Comparison of ENCODE assay signal across 8 mouse cellular contexts in the genomic region with DNA sequence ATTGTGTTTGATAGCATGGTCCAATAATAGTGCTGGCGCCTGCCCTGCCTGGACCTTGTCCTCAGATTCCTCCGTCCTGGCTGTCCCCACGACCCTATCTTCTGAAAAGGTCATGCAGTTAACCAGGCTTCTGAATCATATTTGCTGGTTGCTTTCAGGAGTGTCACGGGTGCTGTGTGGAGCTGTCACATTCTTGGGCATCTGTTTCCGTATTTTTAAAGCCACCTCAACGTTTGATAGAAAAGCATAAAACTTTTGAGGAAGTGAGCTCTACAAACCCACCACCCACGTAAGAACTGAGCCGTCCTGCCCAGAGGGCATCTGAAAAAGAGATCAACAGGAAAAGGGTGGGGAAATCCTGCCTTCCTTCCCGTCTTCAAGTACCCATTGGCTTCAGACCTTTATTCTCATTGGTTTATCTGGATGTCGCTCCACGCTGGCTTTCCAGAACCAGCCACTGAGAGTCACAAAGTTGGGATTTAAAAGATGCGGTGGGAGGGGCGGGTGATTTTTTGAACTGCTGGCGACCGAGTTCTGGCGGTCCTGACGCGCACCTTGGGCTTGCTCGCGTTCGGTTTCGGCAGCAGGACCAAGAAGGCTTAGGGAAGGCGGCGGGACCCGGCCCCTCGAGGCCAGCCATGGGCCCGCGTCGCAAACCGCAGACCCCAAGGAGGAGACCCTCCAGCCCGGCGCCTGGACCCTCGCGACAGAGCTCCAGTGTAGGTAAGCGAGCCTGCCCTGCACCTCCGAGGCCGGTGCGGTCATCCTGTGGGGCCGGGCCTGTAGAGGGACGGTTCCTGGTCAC. TPM values are rescaled to one million over a fixed set of nuclear protein-coding genes. Genes with fewer than 3 reads are reported as not detected.
A peak's percentile ranks its signal among the peaks of the same experiment; 100 is the strongest.
DNase-seq lines count a peak whose midpoint lies in the region; ATAC-seq and TF ChIP-seq lines count a peak whose summit lies in the region.

Gene Cenpa (plus strand): TSS at position 387 of the 805 bp plus-strand sequence.

- WGBS in hindbrain, embryonic 10.5 days, result under 1% methylated on average over 40 of the region's 40 CpGs
- 1% methylated on average over 37 of the region's 40 CpGs for WGBS in lung, postnatal 0 days

- peak within 1 kb of the TSS; percentile 90 for H3K4me2 ChIP-seq in lung, postnatal 0 days (replicated peaks; ENCODE audit: low read depth, low read length)

- no peaks in the 10 kb centered on the region for H3K27me3 ChIP-seq in hindbrain, embryonic 10.5 days (ENCODE audit: insufficient read depth, poor library complexity, severe bottlenecking)
- H3K27me3 ChIP-seq in lung, postnatal 0 days (replicated peaks; ENCODE audit: insufficient read depth, low read length), result no peaks in the 10 kb centered on the region

- no peak for TF ChIP-seq CTCF in lung, postnatal 0 days (IDR thresholded peaks at IDR 0.05)

- peaks cover 28% of the 10 kb centered on the region for H3K4me1 ChIP-seq in hindbrain, embryonic 10.5 days (replicated peaks)
- H3K4me1 ChIP-seq in lung, postnatal 0 days (ENCODE audit: insufficient read depth, low read depth, low read length), result no peaks in the 10 kb centered on the region

- H3K4me3 ChIP-seq in hindbrain, embryonic 10.5 days, result peak within 1 kb of the TSS; percentile 82
- peak within 1 kb of the TSS; percentile 89 for H3K4me3 ChIP-seq in lung, postnatal 0 days (ENCODE audit: low read depth, low read length)

- peak; percentile 76 for TF ChIP-seq EP300 in lung, postnatal 0 days (IDR thresholded peaks at IDR 0.05)

- peak; percentile 98 for ATAC-seq in frontal cortex, adult (ENCODE audit: low TSS enrichment)
- peak; percentile 98 for ATAC-seq in lung, postnatal 0 days

- H3K36me3 ChIP-seq in hindbrain, embryonic 10.5 days, result peaks cover 35% of the 10 kb centered on the region
- H3K36me3 ChIP-seq in lung, postnatal 0 days (ENCODE audit: insufficient read depth, low read length), result no peaks in the 10 kb centered on the region

- peak within 1 kb of the TSS; percentile 95 for H3K27ac ChIP-seq in hindbrain, embryonic 10.5 days
- H3K27ac ChIP-seq in lung, postnatal 0 days (ENCODE audit: low read length), result peak within 1 kb of the TSS; percentile 87

- peak within 1 kb of the TSS; percentile 74 for H3K9ac ChIP-seq in lung, postnatal 0 days (replicated peaks; ENCODE audit: low read depth)

- peak; percentile 95 for DNase-seq in MN1 (ENCODE audit: low spot score)
- peak; percentile 97 for DNase-seq in cerebellum, adult 9-10 months
- DNase-seq in hindbrain, embryonic 10.5 days (ENCODE audit: low spot score), result peak; percentile 89
- DNase-seq in layer of hippocampus, adult 9-11 months, result peak; percentile 97
- DNase-seq in lung, postnatal 0 days (ENCODE audit: low spot score), result peak; percentile 98
- DNase-seq in ovary, postnatal 14 days (ENCODE audit: low spot score), result peak; percentile 77
- DNase-seq in thymus, postnatal 14 days, result peak; percentile 88

- no peaks in the 10 kb centered on the region for H3K9me3 ChIP-seq in hindbrain, embryonic 10.5 days
- H3K9me3 ChIP-seq in lung, postnatal 0 days (ENCODE audit: low read length), result no peaks in the 10 kb centered on the region

RNA-seq across cellular contexts. Expression of gene Cenpa, which starts in this region (rescaled TPM):
- 409 and 440 TPM in 2 replicates for polyA plus RNA-seq in hindbrain, embryonic 10.5 days (2016; fragmentation: Nextera tagmentation; extraction: Ambion mirVana)
- polyA plus RNA-seq in lung, postnatal 0 days (2015; fragmentation: Nextera tagmentation; extraction: Ambion mirVana), result 24.4 and 25.5 TPM in 2 replicates

Comparison
In these comparisons a context has a peak if more than half of its experiments do, and no peak if none do; other contexts are left out.
1. Peak in every context shown above with its lines: DNase-seq, ATAC-seq, H3K4me3 ChIP-seq and H3K27ac ChIP-seq.
2. RNA of gene Cenpa (polyA plus RNA-seq): 409 to 440 TPM in hindbrain, embryonic 10.5 days; 24.4 to 25.5 TPM in lung, postnatal 0 days; every median in the first group is over 10 times any median in the second.